Mouse (Mus musculus) urinary bladder, adult 18-20 months (tissue): ENCODE measurements at regions not wholly inside any gene's neighbourhood (a gene's known extent, or its start where the extent isn't known, plus 50 kb on each side); places are given as distances from the start of the nearest gene placed in this dataset.

Experiments
- DNase-seq, 2 experiments: peaks; one replicate each; pipeline ENCODE4 v3.0.0; 2022; ENCODE audit warnings: low spot score in 2 of 2, mixed read lengths in 2 of 2

DNA sequence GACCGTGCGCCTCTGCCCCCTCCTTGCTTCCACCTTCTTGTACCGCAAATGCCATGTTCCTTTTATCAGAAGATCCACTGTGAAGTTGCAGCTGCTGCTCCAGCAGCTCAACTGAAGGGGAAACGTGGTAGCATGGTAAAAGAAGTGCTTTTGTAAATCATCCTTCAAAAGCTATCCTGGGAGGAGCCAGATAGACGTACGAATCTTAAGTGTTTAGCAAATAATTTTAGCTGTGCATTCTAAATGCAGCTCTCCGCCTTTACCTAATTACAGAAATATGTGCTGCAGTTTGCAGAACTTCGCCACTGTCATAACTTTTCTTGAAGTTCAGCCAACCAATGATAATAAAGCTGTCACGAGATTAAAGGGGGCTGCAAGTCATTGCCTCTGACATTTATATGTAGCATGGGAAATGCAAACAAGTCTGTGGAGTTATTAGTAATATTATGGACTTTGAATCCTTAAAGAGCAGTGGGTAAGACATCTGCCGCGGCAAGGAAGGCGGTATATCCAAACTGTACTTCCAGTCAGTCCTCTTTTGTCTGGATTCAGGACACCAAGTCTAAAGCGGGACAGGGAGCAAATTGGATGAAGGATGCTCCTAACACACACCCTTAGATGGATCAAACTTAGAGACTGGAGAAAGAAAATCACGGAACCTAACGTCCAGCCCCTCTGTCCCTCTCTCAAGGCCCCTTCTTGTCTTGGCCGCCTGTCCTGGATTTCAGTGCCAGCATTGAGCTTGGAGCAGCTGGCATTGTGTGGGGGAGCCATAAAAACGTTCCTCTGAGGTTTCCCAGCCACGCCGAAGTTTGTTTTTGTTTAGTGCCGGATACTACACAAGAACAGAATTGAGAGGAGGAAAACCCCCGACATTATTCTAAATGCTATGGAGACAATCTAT, 320.7 kb downstream of the Epha7 start:
- DNase-seq: no peak

DNA sequence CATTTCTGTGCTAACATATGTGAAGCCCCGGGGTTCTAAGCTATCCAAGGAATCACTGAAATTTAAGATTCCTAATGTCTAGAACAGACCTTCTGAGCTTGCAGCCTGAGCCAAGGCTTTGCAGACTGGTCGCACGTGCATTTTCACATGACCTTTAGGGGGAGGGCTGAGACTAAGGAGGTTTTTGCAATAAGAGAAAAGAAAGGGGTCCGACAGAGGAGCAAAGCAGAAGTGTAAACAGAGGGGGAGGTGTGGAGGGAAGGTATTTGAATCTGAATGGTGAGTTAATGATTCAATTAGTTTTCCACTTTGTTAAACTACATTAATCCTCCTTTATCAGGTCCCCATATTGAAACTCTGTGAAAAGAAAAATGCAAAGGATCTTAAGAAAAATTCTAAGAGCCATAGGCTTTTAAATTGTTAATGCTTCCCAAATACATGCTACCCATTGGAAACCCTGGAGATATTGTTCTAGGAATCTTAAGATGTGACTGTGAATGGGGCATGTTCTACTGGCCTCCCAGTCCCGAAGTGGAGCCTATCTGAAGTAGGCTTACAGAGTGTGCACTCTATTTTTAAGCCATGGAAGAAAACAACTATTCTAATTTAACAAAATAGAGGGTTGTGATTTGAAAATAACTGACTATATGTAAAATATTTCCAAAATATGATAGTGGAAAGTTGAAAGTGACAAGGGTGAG, 322.9 kb downstream of the Epha7 start:
- DNase-seq: no peak

DNA sequence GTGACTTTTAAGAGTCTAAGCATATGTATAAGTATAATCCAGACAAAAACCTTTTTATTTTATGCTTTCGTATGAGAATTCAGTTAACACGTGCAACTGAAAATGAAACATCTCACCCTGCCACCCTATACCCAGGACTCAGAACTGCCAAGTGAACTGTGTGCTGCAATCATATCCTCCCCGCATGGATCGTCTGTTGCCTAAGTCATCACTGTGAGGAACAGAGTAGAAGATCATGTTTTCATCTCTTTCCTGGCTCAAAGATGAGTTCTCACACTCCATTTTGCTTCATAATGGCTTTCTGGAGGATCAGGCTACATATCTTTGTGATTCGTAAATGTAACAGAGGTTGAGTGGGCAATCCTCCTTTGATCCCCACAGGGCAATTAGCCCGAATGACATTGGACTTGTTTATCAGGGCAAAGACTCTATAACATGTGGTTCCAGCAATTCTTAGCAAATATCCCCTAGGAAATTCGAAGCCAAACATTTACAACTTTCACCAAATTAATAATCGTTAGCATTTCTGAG, 325.9 kb downstream of the Epha7 start:
- DNase-seq: no peak

DNA sequence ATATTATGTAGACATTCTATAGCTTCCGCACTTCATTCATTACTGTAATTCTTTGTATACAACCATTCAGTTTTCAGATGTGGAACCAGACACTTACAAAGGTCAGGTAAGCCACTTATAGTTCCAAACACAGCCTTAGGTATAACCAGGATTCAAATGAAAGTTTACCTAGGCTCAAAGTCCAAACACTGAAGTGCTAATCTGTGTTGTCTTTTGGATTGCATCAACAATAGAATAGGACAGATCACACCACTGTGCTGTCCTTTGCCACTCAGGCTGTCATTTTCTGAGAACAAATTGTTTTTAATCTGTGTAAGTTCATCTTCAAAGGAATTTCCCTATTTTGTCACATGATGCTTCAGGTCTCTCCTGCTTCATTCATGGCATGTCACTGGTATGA, 330.5 kb downstream of the Epha7 start:
- no peak for DNase-seq

DNA sequence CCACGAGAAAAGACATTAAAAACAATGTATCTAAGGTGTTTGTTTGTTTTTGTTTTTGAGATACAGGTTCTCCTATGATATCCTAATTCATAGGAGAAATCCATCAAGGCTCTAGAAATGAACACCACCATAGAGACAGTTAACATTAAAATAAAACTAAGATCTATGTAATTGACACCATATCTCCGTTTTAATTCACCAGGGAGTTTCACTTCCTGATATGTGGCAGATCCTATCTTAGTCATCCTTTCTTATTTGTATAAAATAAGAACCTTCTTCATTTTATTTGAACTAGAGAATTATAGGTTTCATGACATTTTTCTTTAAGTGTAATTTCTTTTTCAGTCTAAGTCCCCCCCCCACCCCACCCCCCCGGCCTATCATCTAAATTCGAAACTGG, 332.3 kb downstream of the Epha7 start:
- no peak for DNase-seq

DNA sequence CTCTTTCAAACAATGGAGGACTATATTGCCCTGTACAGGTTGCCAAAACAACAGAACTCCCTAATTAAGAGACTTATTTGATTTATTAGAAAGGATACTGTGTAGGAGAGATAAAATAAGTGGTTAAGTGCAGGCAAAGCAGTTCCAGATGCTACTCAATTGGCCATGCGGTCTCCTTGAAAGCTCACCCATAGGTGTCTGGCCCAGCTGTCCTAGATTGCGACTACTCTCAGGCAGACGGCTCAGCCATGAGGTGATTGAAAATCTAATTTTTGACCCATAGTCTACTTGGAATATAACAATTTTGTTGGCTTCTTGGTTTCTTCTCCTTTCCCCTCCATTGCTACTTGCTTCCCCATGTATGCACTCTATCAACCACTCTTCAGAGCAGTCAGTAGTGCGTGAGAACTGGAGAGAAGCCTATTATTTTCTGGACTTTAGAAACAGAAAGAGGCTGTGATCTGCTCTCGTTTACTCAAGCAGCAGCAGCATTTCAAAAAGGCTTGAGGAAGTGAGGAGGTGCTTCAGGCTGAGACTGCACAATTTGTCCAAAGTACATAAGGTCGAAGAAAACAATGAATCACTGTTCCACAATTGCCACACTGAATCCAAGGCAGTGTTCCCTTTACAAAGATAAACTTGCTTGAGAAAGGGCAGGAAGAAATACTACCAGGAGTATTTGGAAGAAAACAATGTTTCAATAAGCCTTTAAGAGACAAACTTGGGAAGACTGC, 339.4 kb downstream of the Epha7 start:
- DNase-seq: no peak

DNA sequence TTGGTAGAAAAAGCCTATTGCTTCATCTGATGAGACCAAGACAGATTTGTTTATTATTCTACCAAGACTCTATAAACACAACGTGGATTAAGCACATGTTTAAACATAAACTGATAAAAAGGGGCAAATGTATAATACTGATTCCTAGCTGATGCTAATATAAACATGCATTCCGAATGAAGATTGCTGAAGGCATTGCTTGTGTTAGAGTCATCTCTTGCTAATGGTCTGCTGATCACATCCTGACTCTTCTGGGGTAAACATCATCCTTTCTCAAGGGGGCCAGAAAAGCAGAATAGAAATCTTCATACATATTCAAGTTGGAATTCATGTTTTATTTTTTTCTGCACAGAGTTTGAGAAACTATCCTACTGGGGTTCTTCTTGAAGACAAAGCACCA, 369.6 kb downstream of the Epha7 start:
- DNase-seq: no peak

DNA sequence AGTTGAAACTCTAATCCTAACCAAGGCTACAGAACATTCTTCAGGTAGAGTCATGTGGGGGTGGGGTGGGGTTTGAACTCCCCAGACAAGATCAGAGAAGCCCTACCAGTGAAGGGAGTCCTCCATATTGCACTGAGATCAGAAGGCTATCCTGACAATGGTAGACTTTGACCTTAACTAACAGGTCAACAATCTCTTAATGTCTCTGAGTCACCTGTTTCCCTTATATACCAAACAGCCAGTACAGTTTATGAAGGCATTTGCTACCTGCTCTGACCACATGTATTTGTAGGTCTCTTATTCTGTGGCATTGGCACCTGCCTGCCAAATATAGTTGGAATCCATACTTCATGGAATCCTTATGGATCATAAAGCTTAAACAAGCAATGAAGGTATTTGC, 370.5 kb downstream of the Epha7 start:
- no peak for DNase-seq

DNA sequence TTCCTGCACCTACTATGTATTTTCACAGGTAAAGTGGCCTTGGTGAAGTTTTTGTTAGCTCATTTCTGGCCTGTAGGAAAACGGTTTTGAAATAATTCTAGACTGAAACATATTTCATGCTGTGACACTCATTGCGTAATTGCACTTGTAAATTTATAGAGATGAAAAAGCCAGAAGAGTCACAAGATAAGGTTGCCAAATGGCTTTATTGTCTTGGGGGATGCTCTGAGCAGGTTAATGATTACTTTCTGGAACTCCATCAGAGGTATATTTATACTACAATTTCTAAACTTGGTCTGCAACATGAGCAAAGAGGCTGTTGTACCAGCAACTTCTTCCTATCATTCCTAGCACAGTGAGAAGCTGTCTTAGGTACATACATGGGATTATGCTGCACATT, 370.9 kb downstream of the Epha7 start:
- no peak for DNase-seq

DNA sequence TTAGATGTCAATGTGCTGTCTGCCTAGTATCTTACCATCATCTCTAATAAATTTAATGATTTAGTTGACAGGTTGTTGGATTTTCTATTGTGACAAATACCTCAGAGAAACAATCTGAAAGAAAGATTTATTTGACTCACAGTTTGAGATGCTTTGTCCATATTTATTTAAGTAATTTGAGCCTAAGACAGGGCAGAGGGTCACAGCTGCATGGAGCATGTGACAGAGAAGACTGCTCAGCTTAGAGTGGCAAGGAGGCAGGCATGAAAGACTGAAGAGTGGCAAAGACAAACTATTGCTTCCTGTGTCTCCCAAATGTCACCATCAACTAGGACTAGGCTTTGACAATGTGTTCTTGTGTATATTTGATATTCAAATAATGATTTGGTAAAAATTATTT, 388.0 kb downstream of the Epha7 start:
- no peak for DNase-seq
